Mouse (Mus musculus): ENCODE measurements around the gene Ifitm10. TPM values are rescaled to one million over a fixed set of nuclear protein-coding genes. Genes with fewer than 3 reads are reported as not detected.
"Not testable (repeated sequence)": the region's sequence is repeated elsewhere in the genome, so short reads cannot be mapped to it uniquely, and the experiment has no call there.

Gene Ifitm10
- polyA plus RNA-seq, 1 experiment, result 36.7 TPM

DNA sequence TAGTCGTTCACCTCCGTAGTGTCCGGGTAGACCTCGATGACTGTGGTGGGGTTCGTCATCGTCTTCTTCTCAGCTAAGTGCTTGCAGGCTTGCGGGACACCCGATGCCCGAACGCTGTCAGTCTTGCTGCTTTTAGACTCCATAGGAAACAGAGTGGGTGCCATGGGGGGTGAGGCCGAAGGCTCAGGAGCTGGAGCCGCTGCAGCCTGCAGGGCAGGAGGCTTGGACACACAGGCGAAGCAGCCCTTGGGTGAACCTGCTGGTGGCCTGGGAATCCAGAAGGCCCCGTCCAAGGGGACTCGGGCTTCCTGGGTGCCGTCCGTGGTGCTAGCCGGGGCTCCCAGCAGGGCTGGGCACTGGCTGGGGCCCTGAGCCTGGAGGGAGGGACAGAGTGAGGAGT, 2.6 kb downstream of the Ifitm10 start:
- no peak for DNase-seq (ENCODE audit: extremely low spot score in 1 of 2, low spot score in 1 of 2)

- DNase-seq (ENCODE audit: extremely low spot score in 1 of 2, low spot score in 1 of 2), result no peak
Observed at GRCm38 (mm10) chr7:142369820-142370219, 3.7 kb downstream of the Ifitm10 start.

- no peak for DNase-seq (ENCODE audit: extremely low spot score in 1 of 2, low spot score in 1 of 2)
Observed at GRCm38 (mm10) chr7:142368856-142369255, 4.7 kb downstream of the Ifitm10 start.

DNA sequence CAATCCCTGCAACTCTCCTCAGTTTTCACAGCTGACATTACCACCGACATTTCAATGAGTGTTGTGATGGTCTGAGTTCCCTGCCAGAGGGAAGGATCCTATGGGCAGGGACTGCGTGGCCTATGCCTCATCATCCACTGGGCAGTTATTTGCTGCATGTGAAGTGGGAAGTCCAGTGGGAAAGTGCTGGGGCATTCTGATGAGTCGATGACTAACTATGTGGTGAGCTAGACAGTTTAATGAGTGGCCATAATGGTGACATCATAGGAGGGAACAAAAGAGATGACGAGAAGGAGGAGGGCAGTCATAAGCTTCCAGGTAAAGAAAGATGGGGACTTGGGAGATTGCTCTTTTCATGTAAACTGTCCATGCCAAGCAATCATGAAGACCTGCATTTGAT, 10.4 kb downstream of the Ifitm10 start:
- DNase-seq (ENCODE audit: extremely low spot score in 1 of 2, low spot score in 1 of 2), result no peak

GRCm38 (mm10) chr7:142360743-142361142, 12.8 kb downstream of the Ifitm10 start:
- DNase-seq (ENCODE audit: extremely low spot score in 1 of 2, low spot score in 1 of 2), result no peak

GRCm38 (mm10) chr7:142359129-142359528, 14.4 kb downstream of the Ifitm10 start:
- no peak for DNase-seq (ENCODE audit: extremely low spot score in 1 of 2, low spot score in 1 of 2)

DNA sequence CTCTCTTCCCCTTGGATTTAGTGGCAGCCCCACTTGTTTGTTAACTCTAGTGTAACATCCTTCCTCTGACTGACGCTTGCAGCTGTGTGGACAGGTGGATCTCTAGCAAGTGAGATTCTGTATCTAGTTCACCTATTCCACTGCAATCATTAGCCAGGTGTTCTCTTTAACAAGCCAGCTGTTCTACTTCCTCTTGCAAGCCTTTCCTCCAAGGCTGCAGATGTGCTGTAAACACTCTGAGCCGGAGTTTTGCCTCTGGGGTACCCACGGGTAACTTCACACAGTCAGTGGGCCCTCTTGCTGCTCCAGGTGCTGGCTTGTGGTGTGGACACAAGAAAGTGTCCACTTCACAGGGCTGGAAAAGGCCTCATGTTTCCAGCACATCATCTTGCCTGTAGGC, 16.0 kb downstream of the Ifitm10 start:
- DNase-seq (ENCODE audit: extremely low spot score in 1 of 2, low spot score in 1 of 2), result no peak

GRCm38 (mm10) chr7:142354661-142355233, 18.8 kb downstream of the Ifitm10 start:
- DNase-seq (ENCODE audit: extremely low spot score in 1 of 2, low spot score in 1 of 2), result no peak

GRCm38 (mm10) chr7:142353854-142354253, 19.7 kb downstream of the Ifitm10 start:
- no peak for DNase-seq (ENCODE audit: extremely low spot score in 1 of 2, low spot score in 1 of 2)

- no peak for DNase-seq (ENCODE audit: extremely low spot score in 1 of 2, low spot score in 1 of 2)
Observed at GRCm38 (mm10) chr7:142351569-142351968, 22.0 kb downstream of the Ifitm10 start.

DNA sequence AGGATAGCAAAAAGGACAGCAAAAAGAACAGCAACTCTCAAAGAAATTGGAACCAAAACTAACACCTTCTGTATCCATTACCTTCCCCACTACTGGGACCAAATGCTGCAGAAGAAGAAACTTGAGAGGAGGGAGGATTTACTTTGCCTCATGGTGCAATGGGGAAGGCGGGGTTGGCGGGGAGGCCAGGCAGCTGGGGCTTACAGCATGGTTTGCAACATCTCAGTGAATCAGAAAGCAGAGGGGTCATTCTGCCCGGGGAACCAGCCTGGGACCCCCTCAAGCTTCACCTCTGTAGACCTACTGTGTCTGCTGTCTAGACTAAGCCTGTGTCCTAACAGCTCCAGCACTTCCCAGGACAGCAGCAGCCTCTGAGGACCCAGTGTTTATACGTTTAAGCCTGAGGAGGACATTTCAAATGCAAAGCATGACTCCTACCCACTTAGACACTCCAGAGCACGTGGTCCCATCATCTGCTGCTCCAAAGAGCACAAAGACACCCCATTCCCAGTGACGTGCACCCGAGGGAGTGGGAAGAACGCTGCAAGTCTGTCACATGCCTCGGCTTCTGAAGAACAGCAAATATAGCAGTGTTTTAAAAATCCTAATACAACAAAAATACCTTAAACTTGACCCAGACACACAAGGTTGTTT, 24.1 kb downstream of the Ifitm10 start:
- DNase-seq (ENCODE audit: extremely low spot score in 1 of 2, low spot score in 1 of 2), result peak; percentile 69 to 76

- DNase-seq (ENCODE audit: extremely low spot score in 1 of 2, low spot score in 1 of 2), result no peak
Observed at GRCm38 (mm10) chr7:142347542-142347941, 26.0 kb downstream of the Ifitm10 start.

DNA sequence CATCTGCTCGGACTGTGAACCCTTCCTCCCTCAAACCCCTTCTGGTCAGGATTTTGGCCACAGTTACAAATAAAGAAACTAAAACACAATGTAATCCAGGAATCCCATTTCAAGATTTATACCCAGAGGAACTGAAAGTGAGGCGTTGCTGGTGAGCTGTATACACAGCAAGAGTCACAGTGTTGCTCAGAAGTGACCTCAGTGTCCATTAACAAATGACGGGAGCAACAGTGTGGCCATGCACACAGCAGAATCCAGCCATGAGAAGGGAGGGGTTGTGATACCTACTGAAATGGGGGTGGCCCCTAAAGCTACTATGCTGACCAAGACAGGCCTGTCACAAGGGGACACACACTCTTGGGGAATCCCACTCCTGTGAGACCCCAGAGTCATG, 31.3 kb downstream of the Ifitm10 start:
- no peak for DNase-seq (ENCODE audit: extremely low spot score in 1 of 2, low spot score in 1 of 2)

GRCm38 (mm10) chr7:142341564-142342246, 31.8 kb downstream of the Ifitm10 start:
- DNase-seq (ENCODE audit: extremely low spot score in 1 of 2, low spot score in 1 of 2), result no peak

DNA sequence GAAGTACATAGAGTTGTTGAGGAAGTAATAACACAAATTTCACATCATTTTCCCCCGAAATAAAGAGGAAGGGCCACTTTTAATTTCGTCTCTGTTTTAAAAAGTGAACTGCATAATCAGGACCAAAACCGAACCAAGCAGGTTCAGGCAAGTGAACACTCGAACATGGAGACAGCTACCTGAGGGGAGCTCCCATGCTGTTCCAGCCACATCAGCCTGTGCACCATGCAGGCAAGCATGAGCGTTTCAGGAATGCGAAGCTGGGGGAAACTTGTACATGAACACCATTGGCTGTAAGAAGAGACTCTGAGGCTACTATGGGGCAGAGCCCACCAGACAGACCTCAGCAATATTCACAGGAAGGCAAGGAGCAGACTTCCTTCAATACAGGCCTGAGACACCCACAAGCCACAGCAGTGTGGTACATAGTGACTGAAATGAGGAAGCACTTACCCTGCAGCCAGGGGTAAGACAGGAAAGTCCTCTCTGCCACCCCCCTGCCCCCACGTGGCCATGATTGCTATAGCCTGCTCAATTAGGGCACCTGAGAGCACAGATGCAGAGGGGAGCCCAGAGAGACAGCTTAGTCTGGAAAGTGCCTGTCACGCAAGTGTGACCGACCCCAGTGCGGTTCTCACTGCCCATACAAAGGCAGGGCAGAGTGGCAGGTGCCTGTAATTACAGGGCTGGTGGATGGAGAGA, 33.1 kb downstream of the Ifitm10 start:
- peak in 1 of 2 experiments; percentile 15 for DNase-seq (ENCODE audit: extremely low spot score in 1 of 2, low spot score in 1 of 2)

GRCm38 (mm10) chr7:142335151-142335550, 38.4 kb downstream of the Ifitm10 start:
- no peak for DNase-seq (ENCODE audit: extremely low spot score in 1 of 2, low spot score in 1 of 2)

GRCm38 (mm10) chr7:142334246-142334645, 39.3 kb downstream of the Ifitm10 start:
- peak; percentile 66 to 95 for DNase-seq (ENCODE audit: extremely low spot score in 1 of 2, low spot score in 1 of 2)

DNA sequence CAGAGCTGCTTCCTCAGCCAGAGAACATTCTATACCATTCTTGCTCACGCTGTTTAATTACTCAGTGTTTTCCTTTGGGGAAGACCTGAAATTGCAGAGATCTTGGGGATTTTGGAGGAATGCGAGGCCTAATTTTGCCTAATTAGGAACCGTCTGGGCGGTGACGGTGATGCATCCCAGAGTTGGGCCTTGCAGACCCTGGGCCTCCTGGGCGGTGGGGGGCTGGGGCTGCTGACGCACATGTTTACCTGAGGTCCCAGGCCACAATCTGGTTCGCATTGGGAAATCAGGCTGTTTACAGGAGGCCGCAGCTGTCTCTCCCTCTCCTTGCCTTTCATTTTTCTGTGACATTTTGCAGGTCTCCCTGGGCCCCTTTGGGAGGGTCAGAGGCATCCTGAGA, 40.8 kb downstream of the Ifitm10 start:
- DNase-seq (ENCODE audit: extremely low spot score in 1 of 2, low spot score in 1 of 2), result not testable (repeated sequence)

DNA sequence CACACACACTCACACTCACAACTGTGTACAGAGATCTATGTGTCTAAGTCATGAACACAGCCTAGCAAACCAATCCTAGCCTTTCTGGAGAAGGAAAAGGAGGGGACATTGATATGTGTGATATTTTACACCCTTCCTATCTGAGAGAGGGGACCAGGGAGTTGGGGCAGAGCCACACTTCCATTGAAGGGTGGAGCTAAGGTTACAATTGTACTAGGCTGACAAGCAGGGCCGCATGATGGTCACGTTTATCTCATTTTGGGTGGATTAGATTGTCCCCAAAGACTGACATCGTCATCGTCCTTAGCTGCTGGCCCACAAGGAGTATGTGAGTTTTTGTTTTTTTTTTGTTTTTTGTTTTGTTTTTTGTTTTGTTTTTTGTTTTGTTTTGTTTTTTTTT, 42.3 kb downstream of the Ifitm10 start:
- no peak for DNase-seq (ENCODE audit: extremely low spot score in 1 of 2, low spot score in 1 of 2)

DNA sequence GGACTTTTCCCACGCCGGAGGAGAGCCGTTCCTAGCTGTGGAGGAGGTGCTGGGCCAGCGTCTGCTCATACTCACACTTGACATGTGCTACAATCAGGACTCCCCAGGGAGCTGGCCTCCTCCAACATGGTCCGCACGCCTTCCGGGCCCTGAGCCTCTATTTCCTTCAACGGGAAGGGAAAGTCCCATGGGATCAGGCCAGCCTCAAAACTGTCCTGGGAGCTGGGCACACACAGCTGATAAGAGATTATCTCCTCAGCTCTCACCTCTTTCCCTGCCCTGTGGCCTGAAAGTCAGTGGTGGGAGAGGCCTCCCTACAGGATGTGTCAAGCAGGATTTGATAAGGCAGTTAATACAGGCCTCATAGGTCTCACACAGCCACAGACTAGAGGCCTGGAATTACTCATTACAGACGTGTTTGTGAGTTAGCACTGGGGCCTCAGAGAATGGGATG, 43.3 kb downstream of the Ifitm10 start:
- DNase-seq (ENCODE audit: extremely low spot score in 1 of 2, low spot score in 1 of 2), result no peak

- no peak for DNase-seq (ENCODE audit: extremely low spot score in 1 of 2, low spot score in 1 of 2)
Observed at GRCm38 (mm10) chr7:142328507-142328906, 45.0 kb downstream of the Ifitm10 start.
